Mouse (Mus musculus) lung, postnatal 25 days (tissue): ENCODE data around the gene Zbtb20.
A peak's percentile ranks its signal among the peaks of the same experiment; 100 is the strongest.

Source experiments
- DNase-seq: peaks from one replicate; pipeline ENCODE4 v3.0.0; 2022; ENCODE audit warnings: low spot score

Gene Zbtb20

DNA sequence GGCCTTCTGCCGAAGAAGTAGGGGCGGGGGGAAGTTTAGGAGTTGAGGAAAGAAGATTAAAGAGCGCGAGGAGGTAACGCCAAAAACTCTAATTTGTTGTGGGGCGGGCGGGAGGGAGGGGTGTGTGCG lies at the start of gene Zbtb20:
Gene Zbtb20, plus strand, starts transcription at position 30 of the 129 bp plus-strand sequence.
- DNase-seq: no peak

DNA sequence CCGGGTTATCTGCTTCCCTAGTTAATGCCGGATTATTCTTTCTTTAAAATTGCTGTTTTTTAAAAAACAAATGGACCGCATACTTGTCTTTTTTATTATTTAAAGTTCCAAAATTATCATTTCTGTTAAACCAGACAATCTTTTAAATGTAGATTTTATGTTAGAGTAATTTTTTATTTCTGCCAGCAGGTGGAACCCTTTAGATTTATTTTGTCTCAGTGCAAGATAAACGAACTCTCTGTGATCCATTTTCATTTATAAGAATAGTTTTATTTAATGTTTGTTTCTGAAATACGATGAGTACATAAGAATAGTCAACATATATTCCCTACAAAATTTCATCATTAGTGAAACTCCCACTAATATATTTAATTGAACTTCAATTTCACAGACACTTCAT lies 39.7 kb upstream of the Zbtb20 start:
- peak; percentile 23 for DNase-seq

GRCm38 (mm10) chr16:42836404-42837120 lies 39.1 kb upstream of the Zbtb20 start:
- DNase-seq: no peak

GRCm38 (mm10) chr16:42838226-42838625 lies 37.5 kb upstream of the Zbtb20 start:
- DNase-seq: no peak

GRCm38 (mm10) chr16:42857564-42858183 lies 18.0 kb upstream of the Zbtb20 start:
- no peak for DNase-seq

DNA sequence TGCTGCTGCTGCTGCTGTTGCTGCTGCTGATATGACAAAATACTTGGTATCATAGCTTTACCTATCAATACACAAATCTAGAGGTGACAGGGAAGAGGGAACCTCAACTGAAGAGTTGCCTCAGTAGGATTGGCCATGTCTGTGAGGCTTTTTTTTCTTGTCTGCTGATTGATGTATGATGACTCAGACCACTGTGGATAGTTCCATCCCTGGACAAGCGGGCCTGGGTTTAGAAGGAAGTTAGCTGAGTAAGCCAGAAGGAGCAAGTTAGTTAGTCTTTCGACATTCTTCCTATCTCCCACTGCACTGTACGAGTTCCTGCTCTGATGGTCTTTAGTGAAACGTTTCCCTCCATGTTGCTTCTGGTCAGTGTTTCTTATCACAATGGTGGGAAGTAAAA lies 16.4 kb upstream of the Zbtb20 start:
- DNase-seq: no peak

DNA sequence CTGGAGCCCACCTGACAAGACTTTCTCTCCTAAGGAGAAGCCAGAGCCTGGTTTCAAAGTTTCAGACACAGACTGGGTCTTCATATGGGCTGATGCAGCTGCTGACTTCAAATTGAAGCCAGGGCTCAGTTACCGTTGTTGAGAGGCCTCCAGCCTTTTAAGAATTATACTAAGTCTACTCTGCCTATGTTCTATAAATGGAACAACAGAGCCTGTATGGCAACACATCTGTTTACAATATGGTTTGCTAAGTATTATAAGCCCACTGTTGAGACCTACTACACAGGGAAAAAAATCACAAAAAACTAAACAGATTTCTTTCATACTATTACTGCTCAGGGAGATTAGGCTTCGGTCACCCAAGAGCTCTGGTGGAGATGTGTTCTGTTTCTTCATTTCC lies 12.4 kb upstream of the Zbtb20 start:
- DNase-seq: no peak

DNA sequence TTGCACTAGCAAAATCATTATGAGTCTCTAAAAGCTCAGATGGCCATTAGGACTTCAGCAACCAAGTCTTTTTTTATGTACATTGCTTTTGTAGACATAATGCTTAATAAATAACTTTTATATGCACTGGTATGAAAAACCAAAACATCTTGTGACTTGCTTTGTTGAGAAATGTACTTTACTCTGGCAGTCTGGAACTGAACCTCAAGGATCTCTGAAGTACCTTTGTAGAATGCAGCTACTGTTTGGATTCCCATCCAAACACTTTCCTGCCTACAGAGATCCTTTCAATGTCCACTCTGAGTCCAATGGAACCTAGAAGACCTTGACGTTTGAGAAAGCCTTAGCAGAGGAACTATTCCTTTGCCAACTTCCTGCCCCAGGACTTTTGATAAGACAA lies 9.6 kb upstream of the Zbtb20 start:
- peak; percentile 45 for DNase-seq

DNA sequence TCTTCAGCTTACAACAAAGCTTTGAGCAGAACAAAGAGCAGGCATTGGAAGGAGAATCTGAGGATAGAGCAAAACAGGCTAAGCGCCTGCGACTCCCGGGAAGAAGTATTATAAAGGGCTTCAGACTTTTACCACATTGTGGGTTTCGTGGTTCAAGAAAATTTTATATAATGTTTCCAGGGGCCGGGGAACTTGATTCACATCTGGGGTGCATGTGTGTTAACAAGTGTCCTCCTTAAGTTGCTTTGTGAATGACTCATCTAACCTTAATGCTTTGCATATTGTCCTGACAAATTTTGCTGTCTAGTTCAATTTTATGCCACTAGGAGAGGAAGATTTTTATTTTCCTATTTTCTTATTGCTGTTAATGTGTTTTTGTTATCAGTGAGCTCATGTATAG lies 3.6 kb upstream of the Zbtb20 start:
- no peak for DNase-seq

GRCm38 (mm10) chr16:42873942-42874341 lies 1.7 kb upstream of the Zbtb20 start:
- no peak for DNase-seq

GRCm38 (mm10) chr16:42874456-42874855 lies 1.2 kb upstream of the Zbtb20 start:
- peak; percentile 67 for DNase-seq

DNA sequence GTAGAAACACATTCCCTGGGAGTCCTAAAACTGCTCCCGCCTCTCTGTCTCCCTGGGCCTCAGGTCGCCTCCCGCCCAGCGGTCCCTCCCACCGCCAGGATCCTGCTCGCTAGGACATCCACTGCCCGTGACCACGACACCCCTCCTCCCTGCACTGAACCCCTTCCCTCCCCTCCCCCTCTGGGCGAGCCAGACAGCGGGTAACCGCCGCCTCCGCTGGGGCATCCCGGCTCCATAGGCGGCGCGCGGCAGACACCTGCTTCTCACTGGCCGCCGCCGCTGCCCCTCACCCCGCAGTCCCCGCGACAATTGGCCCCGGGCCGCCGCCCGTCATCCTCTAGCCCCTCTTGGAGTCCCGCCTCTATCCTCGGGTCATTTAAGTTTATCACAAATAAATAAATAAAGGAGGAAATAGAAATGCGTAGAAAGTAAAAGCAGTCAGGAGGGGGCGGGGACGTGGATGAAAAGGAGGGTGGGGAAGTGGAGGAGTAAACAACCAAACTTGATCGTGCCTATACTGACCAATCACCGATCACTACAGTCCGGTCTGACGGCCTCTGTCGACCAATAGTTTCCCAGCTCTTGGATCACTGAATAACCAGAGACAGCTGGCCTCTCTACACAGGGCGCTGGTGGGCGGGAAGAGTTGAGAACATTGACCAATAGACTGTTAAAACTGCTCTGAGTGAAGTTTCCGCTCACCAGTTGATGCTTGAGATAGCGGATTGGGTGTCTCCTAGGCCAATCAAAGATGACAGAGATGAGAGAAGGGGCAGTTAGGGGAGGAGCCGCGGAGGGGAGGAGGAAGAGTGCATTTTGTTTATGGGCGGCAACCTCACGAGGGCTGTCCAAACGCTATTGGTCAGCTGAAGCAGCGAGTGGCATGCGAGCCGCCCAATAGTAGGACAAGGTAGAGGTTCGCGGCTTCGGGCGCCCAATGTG lies 500 bp upstream of the Zbtb20 start:
- peak; percentile 100 for DNase-seq

- peak; percentile 74 for DNase-seq
These were observed 630 bp downstream of the Zbtb20 start for GRCm38 (mm10) chr16:42876021-42877000.

DNA sequence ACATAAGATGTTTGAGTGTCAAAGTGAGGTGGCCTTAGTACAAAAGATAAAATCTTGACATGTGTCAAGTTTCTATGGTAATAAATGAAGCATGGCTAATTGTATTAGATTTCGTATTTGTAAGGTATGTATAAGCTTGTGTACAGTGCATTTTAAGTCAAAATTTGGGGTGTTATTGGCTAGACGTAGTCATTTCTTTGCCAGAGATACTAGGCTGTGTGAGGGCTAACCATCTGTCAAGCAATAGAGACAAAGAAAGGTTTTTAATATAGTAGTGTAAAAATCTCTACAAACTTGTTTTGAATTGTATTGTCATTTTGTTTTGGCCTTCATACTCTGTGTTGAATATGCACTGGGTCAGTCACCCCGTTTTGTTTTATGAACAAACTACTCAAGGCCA lies 4.4 kb downstream of the Zbtb20 start:
- no peak for DNase-seq

DNA sequence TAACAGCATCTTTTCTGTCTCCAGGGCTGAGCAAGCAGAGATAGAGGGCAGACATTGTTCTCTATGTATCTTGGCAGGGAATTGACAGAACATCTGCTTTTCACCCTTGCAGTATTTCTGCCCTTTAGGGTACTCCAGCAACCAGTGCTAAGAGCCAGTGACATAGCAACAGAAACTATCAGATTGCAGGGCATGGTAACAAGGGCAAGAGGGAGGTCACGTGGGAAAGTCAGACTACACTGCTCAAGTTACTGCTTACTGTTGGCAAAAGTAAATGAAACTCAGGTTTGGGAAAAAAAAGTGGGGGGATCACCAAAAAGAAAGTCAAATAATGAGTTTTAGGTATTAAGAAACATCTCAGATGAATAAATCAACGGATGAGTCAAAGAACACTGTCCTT lies 9.9 kb downstream of the Zbtb20 start:
- no peak for DNase-seq

- no peak for DNase-seq
These were observed 10.3 kb downstream of the Zbtb20 start for GRCm38 (mm10) chr16:42885964-42886363.

DNA sequence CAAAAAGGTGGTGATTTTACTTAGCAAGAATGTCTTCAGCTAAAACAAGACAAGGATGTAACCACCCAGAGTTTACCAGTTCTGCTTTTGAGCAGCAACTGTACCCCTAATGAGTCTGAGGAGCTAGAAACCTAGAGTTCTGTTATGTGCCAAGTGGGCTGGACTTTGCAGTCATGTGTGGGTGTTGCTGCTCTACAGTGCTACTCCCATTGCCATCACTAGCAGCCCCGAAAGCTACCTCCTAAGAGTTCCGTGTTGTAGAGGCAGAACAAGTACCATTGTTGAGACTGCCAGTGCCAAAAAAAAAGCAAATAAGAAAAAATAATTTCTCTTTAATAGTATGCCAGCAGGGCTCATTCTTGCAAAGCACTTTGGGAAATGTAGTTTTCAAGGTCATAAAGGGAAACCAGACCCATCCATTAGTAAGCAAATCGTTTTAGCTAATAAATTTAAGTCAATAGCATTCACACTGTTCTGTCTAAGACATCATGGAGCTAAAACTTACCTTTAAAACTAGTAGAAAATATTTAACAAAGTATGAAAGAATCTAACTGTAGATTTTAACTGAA lies 21.5 kb downstream of the Zbtb20 start:
- no peak for DNase-seq

DNA sequence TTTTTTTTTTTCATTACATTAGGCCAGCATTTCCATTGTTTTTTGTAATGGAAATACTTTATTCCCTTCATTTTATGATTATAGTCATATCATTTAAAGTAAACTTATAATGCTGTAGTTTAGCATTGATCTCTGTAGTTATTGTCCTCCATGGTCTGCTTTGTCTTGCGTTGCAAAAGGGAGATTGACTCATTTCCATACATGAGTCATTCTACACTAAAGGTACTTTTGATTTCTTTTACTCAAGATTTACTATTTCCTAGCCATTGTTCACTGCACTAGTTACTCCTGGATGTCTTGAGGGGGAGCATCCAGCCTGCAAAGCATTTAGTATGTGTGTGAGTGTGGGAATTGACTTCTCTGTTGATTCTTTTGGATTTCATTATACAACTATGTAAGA lies 24.6 kb downstream of the Zbtb20 start:
- DNase-seq: no peak

DNA sequence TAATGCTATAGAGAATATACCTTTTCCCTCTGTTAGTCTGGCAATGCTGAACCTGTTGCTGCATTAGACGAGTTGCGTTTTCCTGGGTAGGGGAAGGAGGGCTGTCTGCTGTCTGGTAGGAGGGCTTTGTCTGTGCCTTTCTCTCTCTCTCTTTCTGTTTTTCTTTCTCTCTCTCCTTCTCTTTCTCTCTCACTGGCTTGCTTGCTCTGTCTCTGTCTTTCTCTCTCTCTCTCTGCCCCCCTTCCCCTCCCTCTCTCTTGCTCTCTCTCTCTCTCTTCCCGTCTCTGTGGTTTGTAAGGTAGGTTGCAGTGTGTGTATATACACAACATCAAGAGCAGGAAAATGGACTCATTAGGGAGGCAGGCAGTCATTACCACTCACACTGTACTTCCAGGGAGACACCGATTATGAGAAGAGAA lies 31.6 kb downstream of the Zbtb20 start:
- DNase-seq: peak; percentile 72

GRCm38 (mm10) chr16:42908381-42908780 lies 32.7 kb downstream of the Zbtb20 start:
- DNase-seq: no peak

- no peak for DNase-seq
These were observed 33.2 kb downstream of the Zbtb20 start for GRCm38 (mm10) chr16:42908896-42909295.

DNA sequence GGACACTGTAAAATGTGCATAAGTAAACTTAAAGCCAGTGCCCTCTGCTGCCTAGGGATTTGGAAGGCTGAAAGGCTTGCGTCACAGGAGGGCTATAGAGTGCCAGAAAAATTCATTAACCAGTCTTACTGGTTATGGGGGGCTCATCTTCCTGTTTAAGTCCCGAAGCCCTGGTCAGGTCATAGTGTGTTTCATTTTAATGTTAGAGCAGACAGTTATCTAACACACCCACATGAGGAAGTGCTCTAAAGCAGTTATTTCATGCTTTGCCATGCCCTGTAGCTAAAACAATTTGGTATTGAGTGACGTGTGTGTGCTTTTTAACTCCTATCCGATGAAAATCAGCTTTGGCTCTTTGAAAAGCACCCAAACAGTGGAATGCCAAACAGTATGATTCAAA lies 34.3 kb downstream of the Zbtb20 start:
- peak; percentile 11 for DNase-seq
